Mouse (Mus musculus): ENCODE measurements at regions not wholly inside any gene's neighbourhood (a gene's known extent, or its start where the extent isn't known, plus 50 kb on each side); places are given as distances from the start of the nearest gene placed in this dataset.

DNA sequence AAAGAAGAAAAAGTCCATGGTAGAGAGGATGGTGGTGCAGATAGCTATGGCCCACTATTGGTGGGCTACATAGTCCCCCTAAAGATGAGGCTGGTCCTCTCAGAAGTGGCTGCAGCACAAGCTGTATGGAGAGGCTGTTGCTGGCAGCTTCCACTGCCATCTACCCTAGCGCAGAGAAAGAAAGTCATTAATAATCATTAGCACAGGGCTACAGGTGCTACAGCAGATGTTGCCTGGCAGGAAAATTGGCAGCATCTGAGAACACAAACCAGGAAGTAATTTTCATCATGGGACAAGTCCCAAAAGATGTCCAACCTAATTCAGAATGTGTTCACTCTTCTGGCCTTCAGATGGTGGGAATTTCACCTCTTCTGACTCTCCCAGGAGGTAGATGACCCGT is 2791.7 kb upstream of the 5930422O12Rik start:
- Histone ChIP-seq H3K27ac (ENCODE audit: low read depth) (no peak overlapping the region), H3K9ac (replicated peaks; ENCODE audit: low read depth, low read length) (no peak overlapping the region), H3K27me3 (ENCODE audit: control insufficient read depth, insufficient read depth, low read length) (no peaks in the 10 kb centered on the region), H3K9me3 (replicated peaks; ENCODE audit: control insufficient read depth, low read length) (no peaks in the 10 kb centered on the region), H3K4me3 (ENCODE audit: low read depth, low read length) (no peak overlapping the region), H3K4me2 (ENCODE audit: low read depth, low read length) (no peak overlapping the region), H3K4me1 (ENCODE audit: control insufficient read depth, insufficient read depth) (no peaks in the 10 kb centered on the region), H3K36me3 (replicated peaks; ENCODE audit: control insufficient read depth, insufficient read depth, low read length) (no peaks in the 10 kb centered on the region)
- DNase-seq (ENCODE audit: low spot score) (no peak), ATAC-seq (ENCODE audit: insufficient read depth, low read depth) (no peak)
- 70% methylated on average over 2 of the region's 2 CpGs for WGBS
- no peak for TF ChIP-seq CTCF (IDR thresholded peaks at IDR 0.05; ENCODE audit: low read depth)
- no peak for TF ChIP-seq EP300 (IDR thresholded peaks at IDR 0.05; ENCODE audit: low read depth)

DNA sequence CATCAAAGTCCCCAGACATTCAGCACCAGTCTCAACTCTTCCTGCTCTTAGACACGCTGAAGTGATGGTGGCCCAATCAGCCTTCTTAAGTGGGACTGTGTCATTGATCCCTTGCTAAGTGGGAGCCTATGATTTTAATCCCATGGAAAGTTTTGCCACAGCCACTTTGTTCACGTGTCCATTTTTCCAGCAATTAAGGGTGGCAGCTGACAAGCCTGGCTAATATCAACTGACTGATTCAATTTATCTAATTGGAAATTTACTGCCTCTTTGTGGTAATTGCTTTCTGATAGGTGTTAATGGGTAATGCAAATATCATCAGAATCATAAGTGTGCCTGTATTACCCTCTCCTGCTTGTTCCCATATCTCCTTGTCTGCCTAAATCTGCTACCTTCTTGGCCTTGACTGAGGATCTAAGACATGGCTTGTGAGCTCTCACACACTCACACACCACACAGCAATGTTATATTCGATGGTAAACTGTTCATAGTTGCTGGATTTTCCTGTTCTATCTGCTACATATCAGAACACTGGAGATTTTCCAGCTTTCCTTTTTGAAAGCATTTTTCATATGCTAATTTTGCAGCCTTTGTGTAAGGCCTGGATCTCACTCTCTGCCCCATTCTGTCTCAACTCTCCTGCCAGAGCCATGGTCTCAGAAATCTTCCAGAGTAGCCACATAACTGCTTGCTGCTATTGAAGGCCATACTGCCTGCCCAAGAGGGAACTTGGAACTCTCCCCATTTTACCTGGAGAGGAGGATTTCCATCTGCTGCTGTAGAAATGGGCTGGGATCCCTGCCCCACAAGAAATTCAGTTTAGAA is 2785.4 kb upstream of the 5930422O12Rik start:
- Histone ChIP-seq H3K4me2 (ENCODE audit: low read depth, low read length) (no peak overlapping the region), H3K36me3 (replicated peaks; ENCODE audit: control insufficient read depth, insufficient read depth, low read length) (no peaks in the 10 kb centered on the region), H3K4me3 (ENCODE audit: low read depth, low read length) (no peak overlapping the region), H3K27ac (ENCODE audit: low read depth) (no peak overlapping the region), H3K27me3 (ENCODE audit: control insufficient read depth, insufficient read depth, low read length) (no peaks in the 10 kb centered on the region), H3K9me3 (replicated peaks; ENCODE audit: control insufficient read depth, low read length) (no peaks in the 10 kb centered on the region), H3K9ac (replicated peaks; ENCODE audit: low read depth, low read length) (no peak overlapping the region), H3K4me1 (ENCODE audit: control insufficient read depth, insufficient read depth) (no peaks in the 10 kb centered on the region)
- no peak for TF ChIP-seq CTCF (IDR thresholded peaks at IDR 0.05; ENCODE audit: low read depth)
- 48% methylated on average over 3 of the region's 3 CpGs for WGBS
- no peak for ATAC-seq (ENCODE audit: insufficient read depth, low read depth)
- no peak for DNase-seq (ENCODE audit: low spot score)

DNA sequence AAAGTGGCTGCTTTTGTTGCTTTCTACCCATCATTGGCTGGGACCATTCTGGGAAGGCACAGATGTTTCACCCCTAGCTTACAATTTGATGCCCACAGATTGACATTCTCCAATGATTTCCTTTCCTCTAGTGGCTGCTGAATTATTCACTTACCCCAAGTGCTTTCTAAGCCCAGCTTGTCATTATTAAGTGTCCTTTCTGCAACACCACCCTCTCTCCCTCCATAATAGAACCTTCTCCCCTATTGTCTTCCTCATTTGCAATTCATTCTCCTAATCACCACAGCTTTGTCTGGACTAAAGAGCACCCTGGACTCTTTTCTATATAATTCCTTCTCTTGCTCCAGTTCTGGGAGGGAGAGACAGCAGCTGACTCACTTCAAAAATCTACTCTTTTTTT is 2780.0 kb upstream of the 5930422O12Rik start:
- no peak for TF ChIP-seq EP300 (IDR thresholded peaks at IDR 0.05; ENCODE audit: low read depth)
- TF ChIP-seq CTCF (IDR thresholded peaks at IDR 0.05; ENCODE audit: low read depth): no peak
- DNase-seq (ENCODE audit: low spot score) (no peak), ATAC-seq (ENCODE audit: insufficient read depth, low read depth) (no peak)
- H3K27ac ChIP-seq (ENCODE audit: low read depth): no peak overlapping the region
- H3K4me1 ChIP-seq (ENCODE audit: control insufficient read depth, insufficient read depth): no peaks in the 10 kb centered on the region
- no peaks in the 10 kb centered on the region for H3K36me3 ChIP-seq (replicated peaks; ENCODE audit: control insufficient read depth, insufficient read depth, low read length)
- H3K9me3 ChIP-seq (replicated peaks; ENCODE audit: control insufficient read depth, low read length): no peaks in the 10 kb centered on the region
- H3K4me2 ChIP-seq (ENCODE audit: low read depth, low read length): no peak overlapping the region
- no peak overlapping the region for H3K4me3 ChIP-seq (ENCODE audit: low read depth, low read length)
- H3K27me3 ChIP-seq (ENCODE audit: control insufficient read depth, insufficient read depth, low read length): no peaks in the 10 kb centered on the region
- no peak overlapping the region for H3K9ac ChIP-seq (replicated peaks; ENCODE audit: low read depth, low read length)

DNA sequence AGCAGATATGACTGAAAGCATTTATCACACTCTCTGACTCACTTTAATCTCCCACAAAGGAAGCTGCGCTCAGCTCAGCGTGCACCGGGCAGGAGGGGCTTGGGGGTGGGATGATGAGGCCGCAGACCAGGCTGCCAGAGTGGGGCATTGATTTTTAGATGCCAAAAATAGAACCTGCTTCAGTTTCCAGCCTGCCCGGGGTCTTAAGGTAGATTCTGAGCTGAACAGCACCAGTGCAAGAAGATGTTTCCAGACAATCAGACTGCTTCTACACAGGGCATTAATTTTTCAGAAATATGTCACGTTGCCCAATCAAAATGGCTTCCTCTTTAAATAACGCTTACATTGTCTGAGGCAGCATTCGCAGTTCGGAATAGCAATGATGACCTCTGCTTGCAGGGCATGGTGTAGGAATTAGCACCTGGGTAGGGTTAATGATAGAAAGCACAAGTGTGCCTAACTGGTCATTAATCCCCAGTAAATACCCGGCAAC is 2772.7 kb upstream of the 5930422O12Rik start:
- Histone ChIP-seq H3K27ac (ENCODE audit: low read depth) (no peak overlapping the region), H3K9ac (replicated peaks; ENCODE audit: low read depth, low read length) (no peak overlapping the region), H3K4me3 (ENCODE audit: low read depth, low read length) (no peak overlapping the region), H3K9me3 (replicated peaks; ENCODE audit: control insufficient read depth, low read length) (no peaks in the 10 kb centered on the region), H3K36me3 (replicated peaks; ENCODE audit: control insufficient read depth, insufficient read depth, low read length) (no peaks in the 10 kb centered on the region), H3K4me1 (ENCODE audit: control insufficient read depth, insufficient read depth) (no peaks in the 10 kb centered on the region; the same call in 1 of the 2 replicates), H3K4me2 (ENCODE audit: low read depth, low read length) (no peak overlapping the region), H3K27me3 (ENCODE audit: control insufficient read depth, insufficient read depth, low read length) (no peaks in the 10 kb centered on the region)
- WGBS: 36% methylated on average over 10 of the region's 10 CpGs
- TF ChIP-seq EP300 (IDR thresholded peaks at IDR 0.05; ENCODE audit: low read depth) (no peak), CTCF (IDR thresholded peaks at IDR 0.05; ENCODE audit: low read depth) (no peak)
- DNase-seq (ENCODE audit: low spot score): no peak
- ATAC-seq (ENCODE audit: insufficient read depth, low read depth): no peak

DNA sequence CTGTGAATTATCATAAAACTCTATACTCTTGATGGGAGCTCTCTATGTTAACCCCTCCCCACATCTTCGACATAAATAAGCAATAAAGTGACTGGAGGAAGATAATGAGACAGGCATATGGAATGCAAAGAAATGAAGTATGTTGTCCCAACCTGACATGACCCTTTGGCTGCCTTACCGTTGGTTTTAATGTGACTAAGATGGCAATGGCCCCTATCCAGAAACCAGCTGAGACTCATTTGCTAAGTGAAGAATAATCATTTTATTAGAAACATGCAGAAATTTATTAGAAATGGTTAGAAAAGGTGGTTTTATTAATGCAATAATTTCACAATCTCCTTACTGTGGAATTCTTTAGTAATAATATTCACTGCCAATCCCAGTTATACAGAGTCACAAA is 2767.2 kb upstream of the 5930422O12Rik start:
- no peaks in the 10 kb centered on the region for H3K9me3 ChIP-seq (replicated peaks; ENCODE audit: control insufficient read depth, low read length)
- H3K27me3 ChIP-seq (ENCODE audit: control insufficient read depth, insufficient read depth, low read length): no peaks in the 10 kb centered on the region
- H3K4me2 ChIP-seq (ENCODE audit: low read depth, low read length): no peak overlapping the region
- TF ChIP-seq CTCF (IDR thresholded peaks at IDR 0.05; ENCODE audit: low read depth): no peak
- no peak for TF ChIP-seq EP300 (IDR thresholded peaks at IDR 0.05; ENCODE audit: low read depth)
- no peaks in the 10 kb centered on the region for H3K4me1 ChIP-seq (ENCODE audit: control insufficient read depth, insufficient read depth)
- no peaks in the 10 kb centered on the region for H3K36me3 ChIP-seq (replicated peaks; ENCODE audit: control insufficient read depth, insufficient read depth, low read length)
- no peak overlapping the region for H3K4me3 ChIP-seq (ENCODE audit: low read depth, low read length)
- H3K9ac ChIP-seq (replicated peaks; ENCODE audit: low read depth, low read length): no peak overlapping the region
- no peak overlapping the region for H3K27ac ChIP-seq (ENCODE audit: low read depth)
- whole genome bisulfite sequencing: 53% methylated on average over 2 of the region's 2 CpGs
- ATAC-seq (ENCODE audit: insufficient read depth, low read depth) (no peak), DNase-seq (ENCODE audit: low spot score) (no peak)

DNA sequence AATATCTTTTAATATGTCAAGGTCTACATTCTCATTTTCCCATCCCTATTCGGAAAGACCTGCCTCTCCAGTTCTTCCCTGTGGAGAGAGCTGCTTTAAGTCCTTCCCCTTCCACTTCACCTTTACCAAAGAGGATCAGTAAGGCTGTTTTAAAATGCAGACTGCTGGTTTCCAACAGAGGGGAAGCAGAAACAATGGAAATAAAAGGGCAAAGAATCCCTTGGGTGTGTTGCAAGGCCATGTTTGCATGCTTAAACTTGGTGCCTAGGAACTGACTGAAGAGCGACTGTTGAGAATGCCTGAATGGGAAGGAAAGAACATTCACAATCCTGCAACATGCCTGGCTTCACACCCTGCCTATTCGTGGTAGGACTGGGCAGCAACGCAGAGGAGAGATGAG is 2759.1 kb upstream of the 5930422O12Rik start:
- no peak overlapping the region for H3K9ac ChIP-seq (replicated peaks; ENCODE audit: low read depth, low read length)
- no peak overlapping the region for H3K4me3 ChIP-seq (ENCODE audit: low read depth, low read length)
- H3K36me3 ChIP-seq (replicated peaks; ENCODE audit: control insufficient read depth, insufficient read depth, low read length): no peaks in the 10 kb centered on the region
- no peaks in the 10 kb centered on the region for H3K9me3 ChIP-seq (replicated peaks; ENCODE audit: control insufficient read depth, low read length)
- no peak overlapping the region for H3K27ac ChIP-seq (ENCODE audit: low read depth)
- H3K27me3 ChIP-seq (ENCODE audit: control insufficient read depth, insufficient read depth, low read length): no peaks in the 10 kb centered on the region
- no peaks in the 10 kb centered on the region for H3K4me1 ChIP-seq (ENCODE audit: control insufficient read depth, insufficient read depth)
- H3K4me2 ChIP-seq (ENCODE audit: low read depth, low read length): no peak overlapping the region
- TF ChIP-seq EP300 (IDR thresholded peaks at IDR 0.05; ENCODE audit: low read depth): no peak
- no peak for TF ChIP-seq CTCF (IDR thresholded peaks at IDR 0.05; ENCODE audit: low read depth)
- DNase-seq (ENCODE audit: low spot score): no peak
- no peak for ATAC-seq (ENCODE audit: insufficient read depth, low read depth)
- WGBS: 67% methylated on average over 4 of the region's 4 CpGs

Measured in heart, postnatal 0 days (tissue).